Mouse (Mus musculus) lung, embryonic 16.5 days (tissue): Measurements from ENCODE around the gene Mgat3. TPM values are rescaled to one million over a fixed set of nuclear protein-coding genes. Genes with fewer than 3 reads are reported as not detected.
A peak's percentile ranks its signal among the peaks of the same experiment; 100 is the strongest.

Experiments used
- ATAC-seq: fragments of 200-750 bp; cut with Nextera tagmentation; 2 replicates; pipeline ENCODE4 v1.8.0; 2017; ENCODE audit warnings: low read depth, mild to moderate bottlenecking, moderate library complexity
- H3K27ac ChIP-seq: fragments of 300-500 bp; sonication (generic); 2 replicates; pipeline ENCODE4 v1.5.1; 2014; ENCODE audit warnings: mild to moderate bottlenecking, control low read depth, low read length
- H3K27me3 ChIP-seq: fragments of 300-500 bp; sonication (generic); 2 replicates; pipeline ENCODE4 v1.6.1; 2014; ENCODE audit warnings: low read depth, low read length, mixed read lengths; ENCODE audit not compliant: control insufficient read depth, insufficient read depth
- H3K36me3 ChIP-seq: fragments of 300-500 bp; sonication (generic); 2 replicates; pipeline ENCODE4 v1.6.1; 2014; ENCODE audit warnings: low read length; ENCODE audit not compliant: control insufficient read depth, insufficient read depth
- H3K4me1 ChIP-seq: fragments of 300-500 bp; sonication (generic); replicated peaks from 2 replicates; pipeline ENCODE4 v1.6.1; 2014; ENCODE audit warnings: low read length, mixed read lengths; ENCODE audit not compliant: control insufficient read depth, insufficient read depth
- H3K4me2 ChIP-seq: fragments of 300-500 bp; sonication (generic); 2 replicates; pipeline ENCODE4 v1.6.1; 2014; ENCODE audit warnings: low read depth, low read length, control low read depth
- H3K4me3 ChIP-seq: fragments of 300-500 bp; sonication (generic); 2 replicates; pipeline ENCODE4 v1.5.1; 2014; ENCODE audit warnings: mild to moderate bottlenecking, low read length, control low read depth
- H3K9ac ChIP-seq: fragments of 300-500 bp; sonication (generic); 2 replicates; pipeline ENCODE4 v1.6.1; 2014; ENCODE audit warnings: low read length, control low read depth
- H3K9me3 ChIP-seq: fragments of 300-500 bp; sonication (generic); 2 replicates; pipeline ENCODE4 v1.6.1; 2016; ENCODE audit warnings: low read length; ENCODE audit not compliant: control insufficient read depth
- WGBS: fragments of 180-500 bp; shearing (Covaris S2); extraction: QIAGEN DNeasy Blood & Tissue Kit; methylation state at CpG from one replicate; pipeline ENCODE4 v1.1.7; 2014; 5-methylcytosine and 5-hydroxymethylcytosine counted together
- polyA plus RNA-seq: library from polyadenylated mRNA; unstranded; fragments of >200 nt; fragmentation: Nextera tagmentation; extraction: Ambion mirVana; gene quantifications from 2 replicates; pipeline ENCODE4 v1.2.1, GENCODE M21; 2015

Gene Mgat3
- polyA plus RNA-seq, 1 experiment from 2014 or later = 4.3 TPM

- Histone ChIP-seq H3K27me3 (no peaks in the 10 kb centered on the region), H3K4me3 (no peak overlapping the region), H3K9ac (no peak overlapping the region), H3K27ac (no peak overlapping the region), H3K36me3 (peaks cover 10% of the 10 kb centered on the region), H3K4me2 (no peak overlapping the region), H3K9me3 (no peaks in the 10 kb centered on the region), H3K4me1 (no peaks in the 10 kb centered on the region; the same call in 1 of the 2 replicates)
- ATAC-seq = no peak
- 41% methylated on average over 5 of the region's 5 CpGs for WGBS
Measured at GRCm38 (mm10) chr15:80165396-80165795, 8.1 kb upstream of the Mgat3 start.

GRCm38 (mm10) chr15:80169484-80169883 lies 4.0 kb upstream of the Mgat3 start:
- Histone ChIP-seq H3K27me3 (no peaks in the 10 kb centered on the region), H3K4me1 (peaks cover 18% of the 10 kb centered on the region), H3K9ac (no peak overlapping the region), H3K9me3 (no peaks in the 10 kb centered on the region), H3K4me2 (no peak overlapping the region), H3K4me3 (no peak overlapping the region), H3K36me3 (no peaks in the 10 kb centered on the region), H3K27ac (no peak overlapping the region)
- no peak for ATAC-seq
- 100% methylated on average over 1 of the region's 1 CpGs for whole genome bisulfite sequencing

- ATAC-seq = no peak
- Histone ChIP-seq H3K27me3 (no peaks in the 10 kb centered on the region), H3K4me3 (no peak overlapping the region), H3K4me1 (peaks cover 24% of the 10 kb centered on the region), H3K9ac (no peak overlapping the region), H3K27ac (no peak overlapping the region), H3K9me3 (no peaks in the 10 kb centered on the region), H3K4me2 (no peak overlapping the region), H3K36me3 (no peaks in the 10 kb centered on the region)
- WGBS = 40% methylated on average over 4 of the region's 4 CpGs
Measured at GRCm38 (mm10) chr15:80170357-80170756, 3.2 kb upstream of the Mgat3 start.

GRCm38 (mm10) chr15:80171286-80171685 lies 2.2 kb upstream of the Mgat3 start:
- Histone ChIP-seq H3K27me3 (no peaks in the 10 kb centered on the region), H3K36me3 (no peaks in the 10 kb centered on the region), H3K4me3 (no peak overlapping the region), H3K9ac (no peak overlapping the region), H3K4me2 (0 out of 2 replicates have a peak overlapping the region, but pooled peaks have one; percentile 0), H3K4me1 (peaks cover 24% of the 10 kb centered on the region), H3K9me3 (no peaks in the 10 kb centered on the region), H3K27ac (no peak overlapping the region)
- no peak for ATAC-seq
- WGBS = 3% methylated on average over 8 of the region's 8 CpGs

GRCm38 (mm10) chr15:80171791-80172190 lies 1.7 kb upstream of the Mgat3 start:
- Histone ChIP-seq H3K4me3 (no peak overlapping the region), H3K27me3 (no peaks in the 10 kb centered on the region), H3K9me3 (no peaks in the 10 kb centered on the region), H3K4me1 (peaks cover 24% of the 10 kb centered on the region), H3K36me3 (no peaks in the 10 kb centered on the region), H3K9ac (no peak overlapping the region), H3K27ac (no peak overlapping the region), H3K4me2 (0 out of 2 replicates have a peak overlapping the region, but pooled peaks have one; percentile 0)
- WGBS = 12% methylated on average over 6 of the region's 6 CpGs
- no peak for ATAC-seq

- H3K4me2 ChIP-seq = peak overlapping the region; percentile 99
- H3K27me3 ChIP-seq = no peaks in the 10 kb centered on the region
- no peaks in the 10 kb centered on the region for H3K9me3 ChIP-seq
- H3K4me1 ChIP-seq = peaks cover 24% of the 10 kb centered on the region
- peak; percentile 44 for ATAC-seq
- peak overlapping the region; percentile 82 for H3K4me3 ChIP-seq
- 2% methylated on average over 49 of the region's 60 CpGs for WGBS
- peak overlapping the region; percentile 63 for H3K27ac ChIP-seq
- no peaks in the 10 kb centered on the region for H3K36me3 ChIP-seq
- H3K9ac ChIP-seq = peak overlapping the region; percentile 85
Measured at GRCm38 (mm10) chr15:80173781-80174597, 468 bp downstream of the Mgat3 start.

- H3K9me3 ChIP-seq = no peaks in the 10 kb centered on the region
- no peaks in the 10 kb centered on the region for H3K36me3 ChIP-seq
- H3K4me2 ChIP-seq = peak overlapping the region; percentile 99
- H3K4me1 ChIP-seq = peaks cover 24% of the 10 kb centered on the region
- peak overlapping the region; percentile 63 for H3K27ac ChIP-seq
- 14% methylated on average over 5 of the region's 5 CpGs for WGBS
- H3K27me3 ChIP-seq = no peaks in the 10 kb centered on the region
- H3K9ac ChIP-seq = peak overlapping the region; percentile 85
- ATAC-seq = no peak
- H3K4me3 ChIP-seq = peak overlapping the region; percentile 82
Measured at GRCm38 (mm10) chr15:80174598-80174875, 1.0 kb downstream of the Mgat3 start.

- no peaks in the 10 kb centered on the region for H3K36me3 ChIP-seq
- ATAC-seq = no peak
- H3K4me3 ChIP-seq = no peak overlapping the region
- H3K4me1 ChIP-seq = peaks cover 24% of the 10 kb centered on the region
- no peaks in the 10 kb centered on the region for H3K27me3 ChIP-seq
- H3K9me3 ChIP-seq = no peaks in the 10 kb centered on the region
- H3K27ac ChIP-seq = no peak overlapping the region
- H3K4me2 ChIP-seq = peak overlapping the region; percentile 99; the same call in 1 of the 2 replicates
- WGBS = 65% methylated on average over 9 of the region's 9 CpGs
- H3K9ac ChIP-seq = no peak overlapping the region
Measured at GRCm38 (mm10) chr15:80175316-80175715, 1.8 kb downstream of the Mgat3 start.

GRCm38 (mm10) chr15:80175756-80176155 lies 2.2 kb downstream of the Mgat3 start:
- no peak for ATAC-seq
- no peak overlapping the region for H3K4me2 ChIP-seq

More at GRCm38 (mm10) chr15:80175756-80176155, 2.2 kb downstream of the Mgat3 start:
- 63% methylated on average over 6 of the region's 6 CpGs for WGBS
- no peaks in the 10 kb centered on the region for H3K36me3 ChIP-seq
- no peak overlapping the region for H3K4me3 ChIP-seq
- H3K9ac ChIP-seq = no peak overlapping the region
- H3K4me1 ChIP-seq = peaks cover 24% of the 10 kb centered on the region
- no peak overlapping the region for H3K27ac ChIP-seq
- H3K27me3 ChIP-seq = no peaks in the 10 kb centered on the region
- H3K9me3 ChIP-seq = no peaks in the 10 kb centered on the region
